ENCODE assay signal across 16 mouse cellular contexts in the genomic region with DNA sequence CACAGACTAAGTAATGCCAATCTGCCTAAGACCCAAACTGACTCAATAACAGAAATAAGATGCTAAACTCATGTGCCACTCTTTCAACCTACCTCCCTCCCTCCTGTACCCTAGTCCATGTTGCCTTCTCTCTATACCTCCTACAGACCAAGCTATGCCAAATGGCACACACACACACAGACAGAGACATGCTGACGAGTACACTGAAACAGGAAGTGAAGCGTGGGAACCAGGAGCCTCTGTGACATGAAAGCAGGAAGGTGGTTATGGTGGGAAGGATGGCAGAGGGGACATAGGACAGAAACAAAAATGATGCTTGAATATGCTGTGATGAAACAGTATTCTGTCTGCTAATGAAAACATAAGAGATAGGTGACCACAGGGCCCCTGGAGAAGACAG. TPM values are rescaled to one million over a fixed set of nuclear protein-coding genes. Genes with fewer than 3 reads are reported as not detected.
A peak's percentile ranks its signal among the peaks of the same experiment; 100 is the strongest.
DNase-seq lines count a peak whose midpoint lies in the region.
"Had no signal": no experiment of that assay in that cellular context is flagged by ENCODE, and none has a peak within 500 bp of the region (broad histone marks: within the 10 kb centered on the region; RNA-seq: fewer than 3 reads in every experiment).

No protein-coding gene starts in this region.

- intact Hi-C loops in left cerebral cortex, postnatal 14 days (cut with DNase I) = loop anchor here (5.0 kb wide), 1 partner anchor 37 kb away; no protein-coding TSS in a partner anchor

- peak; percentile 24 to 41 for DNase-seq in spleen, postnatal 36 days (ENCODE audit: low spot score in 2 of 2)
- no peak for DNase-seq in spleen, postnatal 10 days (ENCODE audit: low spot score in 2 of 2)
- DNase-seq in T-cell, adult 2 months (ENCODE audit: low spot score) = peak; percentile 28
- peak; percentile 38 for DNase-seq in induced T-regulatory cell, adult 2 months (ENCODE audit: low read depth)
- DNase-seq in naive thymus-derived CD4-positive, alpha-beta T cell, adult 2 months (ENCODE audit: low read depth) = peak; percentile 42
- no peak for DNase-seq in urinary bladder, postnatal 4 days (ENCODE audit: low spot score in 2 of 2)
- DNase-seq in left cerebral cortex, postnatal 14 days (ENCODE audit: low spot score in 2 of 2) = no peak
- DNase-seq: adrenal gland, postnatal 14 days; cerebellum, adult 11-12 months; cerebellum, postnatal 14 days; gastrocnemius, postnatal 14 days; kidney, adult 9 months; kidney, postnatal 36 days; right cerebral cortex, postnatal 4 days had no signal

RNA-seq across cellular contexts. Expression of gene Ropn1l, which starts 7.0 kb away (rescaled TPM):
- 1 to 10 TPM; 1.1 to 1.7 TPM for total RNA-seq in left cerebral cortex, postnatal 14 days (2021)
- total RNA-seq: ES-E14; megakaryocyte-erythroid progenitor cell, adult 5-6 weeks had no signal

Comparison
In these comparisons a context has a peak if more than half of its experiments do, and no peak if none do; other contexts are left out.
1. DNase-seq: peak in spleen, postnatal 36 days (2 of 2), T-cell, adult 2 months (single experiment), induced T-regulatory cell, adult 2 months (single experiment) and naive thymus-derived CD4-positive, alpha-beta T cell, adult 2 months (single experiment); none in spleen, postnatal 10 days (0 of 2), urinary bladder, postnatal 4 days (0 of 2) and left cerebral cortex, postnatal 14 days (0 of 2).